Mouse (Mus musculus) bone marrow macrophage, adult 2 months (primary cell): ENCODE measurements around the gene Isyna1. TPM values are rescaled to one million over a fixed set of nuclear protein-coding genes. Genes with fewer than 3 reads are reported as not detected.

ENCODE experiments used
- H3K27ac ChIP-seq: 2 replicates; pipeline ENCODE4 v1.5.1; 2012; ENCODE audit warnings: low read depth, low read length; ENCODE audit not compliant: insufficient read depth
- H3K4me1 ChIP-seq: 2 replicates; pipeline ENCODE4 v1.6.1; 2012; ENCODE audit warnings: low read length; ENCODE audit not compliant: control insufficient read depth, insufficient read depth
- H3K4me3 ChIP-seq: 2 replicates; pipeline ENCODE4 v1.5.1; 2012; ENCODE audit warnings: mild to moderate bottlenecking, low read length, moderate library complexity; ENCODE audit not compliant: insufficient read depth
- CTCF ChIP-seq: IDR thresholded peaks from 2 replicates; pipeline ENCODE4 v1.5.1; 2012; ENCODE audit warnings: low read depth, mild to moderate bottlenecking, low read length, moderate library complexity
- POLR2A ChIP-seq: IDR thresholded peaks from 2 replicates; pipeline ENCODE4 v1.6.1; 2012; ENCODE audit warnings: mild to moderate bottlenecking, low read depth, low read length, borderline replicate concordance
- polyA plus RNA-seq: library from polyadenylated mRNA; stranded (reverse); fragments of >200 nt; gene quantifications from 2 replicates; pipeline ENCODE4 v1.2.4, GENCODE M21; 2012; ENCODE audit not compliant: missing spikeins, insufficient read depth, insufficient read length

Gene Isyna1
- polyA plus RNA-seq, 1 experiment = 36.0 TPM

GRCm38 (mm10) chr8:70558983-70559382 is 35.2 kb upstream of the Isyna1 start:
- TF ChIP-seq CTCF = no peak; the same call in 1 of the 2 replicates
- Histone ChIP-seq H3K4me3 (no peak overlapping the region), H3K27ac (no peak overlapping the region), H3K4me1 (peaks cover 61% of the 10 kb centered on the region)

GRCm38 (mm10) chr8:70560096-70560495 is 34.1 kb upstream of the Isyna1 start:
- Histone ChIP-seq H3K4me1 (peaks cover 62% of the 10 kb centered on the region), H3K4me3 (peak overlapping the region; percentile 14; the same call in 1 of the 2 replicates), H3K27ac (peak overlapping the region; percentile 80)
- TF ChIP-seq POLR2A (no peak), CTCF (0 out of 2 replicates have a peak, but pooled peaks have one; percentile 25)

GRCm38 (mm10) chr8:70560564-70560963 is 33.6 kb upstream of the Isyna1 start:
- Histone ChIP-seq H3K27ac (peak overlapping the region; percentile 80), H3K4me1 (peaks cover 63% of the 10 kb centered on the region), H3K4me3 (peak overlapping the region; percentile 14)
- TF ChIP-seq CTCF (no peak), POLR2A (no peak)

GRCm38 (mm10) chr8:70561357-70561756 is 32.8 kb upstream of the Isyna1 start:
- H3K27ac ChIP-seq = peak overlapping the region; percentile 80
- TF ChIP-seq POLR2A = no peak
- no peak for TF ChIP-seq CTCF
- H3K4me1 ChIP-seq = peaks cover 65% of the 10 kb centered on the region

GRCm38 (mm10) chr8:70561809-70562535 is 32.2 kb upstream of the Isyna1 start:
- H3K4me1 ChIP-seq = peaks cover 65% of the 10 kb centered on the region
- TF ChIP-seq POLR2A (no peak), CTCF (no peak)
- H3K4me3 ChIP-seq = no peak overlapping the region
- H3K27ac ChIP-seq = peak overlapping the region; percentile 80

More at GRCm38 (mm10) chr8:70561357-70561756, 32.8 kb upstream of the Isyna1 start:
- H3K4me3 ChIP-seq = no peak overlapping the region

- TF ChIP-seq POLR2A (no peak), CTCF (no peak)
- H3K4me1 ChIP-seq = peaks cover 65% of the 10 kb centered on the region
- peak overlapping the region; percentile 49 for H3K27ac ChIP-seq
- H3K4me3 ChIP-seq = no peak overlapping the region
Measured at GRCm38 (mm10) chr8:70562802-70563201, 31.4 kb upstream of the Isyna1 start.

GRCm38 (mm10) chr8:70563763-70564387 is 30.3 kb upstream of the Isyna1 start:
- no peak overlapping the region for H3K27ac ChIP-seq
- TF ChIP-seq POLR2A (no peak), CTCF (no peak)
- H3K4me3 ChIP-seq = no peak overlapping the region
- H3K4me1 ChIP-seq = peaks cover 59% of the 10 kb centered on the region

GRCm38 (mm10) chr8:70564696-70565235 is 29.4 kb upstream of the Isyna1 start:
- Histone ChIP-seq H3K27ac (no peak overlapping the region), H3K4me1 (peaks cover 56% of the 10 kb centered on the region), H3K4me3 (no peak overlapping the region)
- TF ChIP-seq CTCF = no peak

- Histone ChIP-seq H3K4me3 (no peak overlapping the region), H3K27ac (no peak overlapping the region), H3K4me1 (peaks cover 58% of the 10 kb centered on the region)
- no peak for TF ChIP-seq CTCF
- TF ChIP-seq POLR2A = no peak
Measured at GRCm38 (mm10) chr8:70565561-70565960, 28.6 kb upstream of the Isyna1 start.

- Histone ChIP-seq H3K4me3 (no peak overlapping the region), H3K4me1 (peaks cover 37% of the 10 kb centered on the region), H3K27ac (no peak overlapping the region)
- TF ChIP-seq CTCF (no peak), POLR2A (no peak)
Measured at GRCm38 (mm10) chr8:70570360-70570759, 23.8 kb upstream of the Isyna1 start.
